Mouse (Mus musculus) liver, postnatal 0 days (tissue): Measurements from ENCODE around the gene 4930453N24Rik.

Source experiments
- CTCF ChIP-seq: sonication (generic); IDR thresholded peaks from 2 replicates; pipeline ENCODE4 v1.5.1; 2016; ENCODE audit warnings: antibody characterized with exemption, low read depth
- EP300 ChIP-seq: IDR thresholded peaks from 2 replicates; pipeline ENCODE4 v1.6.1; 2016; ENCODE audit warnings: antibody characterized with exemption, low read depth, mild to moderate bottlenecking

GRCm38 (mm10) chr16:64758561-64759244 lies 12.3 kb downstream of the 4930453N24Rik start:
- TF ChIP-seq CTCF (no peak), EP300 (peak; percentile 19; the same call in 1 of the 2 replicates)
